Mouse (Mus musculus) G1E (cell line): ENCODE data around the gene Bmf.

Source experiments
- CTCF ChIP-seq: IDR thresholded peaks from 2 replicates; pipeline ENCODE4 v1.5.1; 2012; ENCODE audit warnings: low read depth, low read length, inconsistent platforms, mixed read lengths
- GATA1 ChIP-seq: IDR thresholded peaks from 2 replicates; pipeline ENCODE4 v1.6.1; 2012; ENCODE audit warnings: borderline replicate concordance, low read length, inconsistent platforms, mixed read lengths
- POLR2AphosphoS5 ChIP-seq: IDR thresholded peaks from 2 replicates; pipeline ENCODE4 v1.6.1; 2012; ENCODE audit warnings: low read depth, low read length, inconsistent platforms; ENCODE audit not compliant: insufficient replicate concordance

- TF ChIP-seq CTCF = no peak
- TF ChIP-seq GATA1 = no peak
- no peak for TF ChIP-seq POLR2AphosphoS5
These were observed 49.6 kb upstream of the Bmf start for GRCm38 (mm10) chr2:118599087-118599486.
